8 mouse cellular contexts compared by ENCODE assay signal in the genomic region with DNA sequence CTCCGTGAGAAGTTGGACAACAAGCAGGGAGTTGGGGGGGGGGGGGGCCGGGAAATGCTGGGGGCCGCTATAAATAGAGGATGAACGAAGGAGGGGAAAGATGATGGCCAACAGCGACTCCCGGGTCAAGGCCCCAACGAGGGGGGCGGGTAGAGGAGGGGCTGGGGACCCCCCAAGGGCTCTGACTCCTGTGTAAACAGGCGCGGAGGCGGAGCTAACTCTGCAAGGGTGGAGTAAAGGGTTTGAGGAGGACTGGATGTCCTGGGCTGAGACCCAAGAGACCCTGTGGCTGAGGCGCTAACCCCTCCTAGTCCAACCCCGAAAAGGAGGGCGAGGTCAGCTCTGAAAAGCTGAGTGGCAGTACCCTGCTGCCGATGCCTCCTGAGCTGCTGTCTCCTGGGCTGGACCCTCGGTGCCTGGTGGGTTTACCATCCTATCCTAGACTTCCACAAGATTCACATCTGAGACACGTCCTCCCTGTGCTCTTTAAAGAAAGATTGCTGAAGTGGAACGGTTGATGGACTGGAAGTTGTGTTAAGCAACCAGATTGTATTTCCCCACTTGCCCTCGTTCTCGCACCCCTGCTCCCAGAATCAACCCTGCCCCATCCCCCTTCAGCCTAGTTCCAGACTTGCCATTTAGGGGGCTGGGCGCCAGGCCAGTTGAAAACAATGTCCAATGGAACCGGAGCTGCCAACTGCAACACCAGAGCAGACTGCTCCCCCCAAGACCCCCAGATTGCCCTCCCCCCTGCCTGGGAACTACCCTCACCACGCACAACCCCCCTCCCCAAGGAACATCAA. TPM values are rescaled to one million over a fixed set of nuclear protein-coding genes. Genes with fewer than 3 reads are reported as not detected.
A peak's percentile ranks its signal among the peaks of the same experiment; 100 is the strongest.
DNase-seq lines count a peak whose midpoint lies in the region; ATAC-seq and TF ChIP-seq lines count a peak whose summit lies in the region.

Ndrg2 (minus strand) TSS at position 199 of the 803 bp plus-strand sequence.

- H3K9me3 ChIP-seq in forebrain, embryonic 12.5 days: no peaks in the 10 kb centered on the region
- no peaks in the 10 kb centered on the region for H3K9me3 ChIP-seq in heart, embryonic 14.5 days (ENCODE audit: control insufficient read depth, low read length)
- no peaks in the 10 kb centered on the region for H3K9me3 ChIP-seq in kidney, postnatal 0 days (replicated peaks; ENCODE audit: low read length)
- no peaks in the 10 kb centered on the region for H3K9me3 ChIP-seq in midbrain, embryonic 16.5 days (replicated peaks; ENCODE audit: control insufficient read depth, low read length, poor library complexity, severe bottlenecking)
- no peaks in the 10 kb centered on the region for H3K9me3 ChIP-seq in stomach, postnatal 0 days (ENCODE audit: control insufficient read depth, low read length)

- peaks cover 16% of the 10 kb centered on the region for H3K4me1 ChIP-seq in bone marrow macrophage, adult 2 months (ENCODE audit: control insufficient read depth, insufficient read depth, low read length)
- H3K4me1 ChIP-seq in forebrain, embryonic 12.5 days: peaks cover 27% of the 10 kb centered on the region
- H3K4me1 ChIP-seq in heart, embryonic 14.5 days (ENCODE audit: control insufficient read depth in 2 of 2, insufficient read depth in 2 of 2, low read length in 2 of 2): peaks cover 13 to 24% of the 10 kb centered on the region in 2 experiments
- H3K4me1 ChIP-seq in kidney, postnatal 0 days (replicated peaks; ENCODE audit: insufficient read depth, low read length): 0 out of 2 replicates have a peak, but pooled peaks cover 11% of the 10 kb centered on the region
- peaks cover 7% of the 10 kb centered on the region; the same call in 1 of the 2 replicates for H3K4me1 ChIP-seq in midbrain, embryonic 16.5 days (ENCODE audit: control insufficient read depth, insufficient read depth, low read length)
- peaks cover 4% of the 10 kb centered on the region; the same call in 1 of the 2 replicates for H3K4me1 ChIP-seq in stomach, postnatal 0 days (replicated peaks; ENCODE audit: control insufficient read depth, insufficient read depth)

- H3K27me3 ChIP-seq in forebrain, embryonic 12.5 days: peaks cover 34% of the 10 kb centered on the region
- H3K27me3 ChIP-seq in heart, embryonic 14.5 days (ENCODE audit: control insufficient read depth, insufficient read depth, low read length): no peaks in the 10 kb centered on the region; the same call in 1 of the 2 replicates
- no peaks in the 10 kb centered on the region for H3K27me3 ChIP-seq in kidney, postnatal 0 days (ENCODE audit: insufficient read depth, low read length)
- no peaks in the 10 kb centered on the region for H3K27me3 ChIP-seq in midbrain, embryonic 16.5 days (ENCODE audit: control insufficient read depth, insufficient read depth, low read depth, low read length)
- H3K27me3 ChIP-seq in stomach, postnatal 0 days (ENCODE audit: control insufficient read depth, insufficient read depth, low read length): no peaks in the 10 kb centered on the region

- H3K4me2 ChIP-seq in forebrain, embryonic 12.5 days: peak within 1 kb of the TSS; percentile 99
- H3K4me2 ChIP-seq in heart, embryonic 14.5 days (ENCODE audit: low read length): peak within 1 kb of the TSS; percentile 98
- H3K4me2 ChIP-seq in kidney, postnatal 0 days (ENCODE audit: low read length): peak within 1 kb of the TSS; percentile 100
- peak within 1 kb of the TSS; percentile 97 for H3K4me2 ChIP-seq in midbrain, embryonic 16.5 days (ENCODE audit: low read length)
- H3K4me2 ChIP-seq in stomach, postnatal 0 days (replicated peaks; ENCODE audit: low read depth): peak within 1 kb of the TSS; percentile 96

- peak within 1 kb of the TSS; percentile 68 for H3K9ac ChIP-seq in forebrain, embryonic 12.5 days
- H3K9ac ChIP-seq in heart, embryonic 14.5 days (ENCODE audit: low read length): peak within 1 kb of the TSS; percentile 91
- peak within 1 kb of the TSS; percentile 74 for H3K9ac ChIP-seq in kidney, postnatal 0 days (ENCODE audit: low read depth, low read length)
- H3K9ac ChIP-seq in midbrain, embryonic 16.5 days (ENCODE audit: low read depth, low read length): peak within 1 kb of the TSS; percentile 79
- peak within 1 kb of the TSS; percentile 88 for H3K9ac ChIP-seq in stomach, postnatal 0 days (ENCODE audit: low read length)

- TF ChIP-seq EP300 in stomach, postnatal 0 days (optimal IDR thresholded peaks at IDR 0.05): no peak

- no peak for ATAC-seq in CD4-positive, CD25-positive, alpha-beta regulatory T cell, adult 4 months
- peak; percentile 69 for ATAC-seq in forebrain, embryonic 12.5 days (ENCODE audit: low FRiP score)
- peak; percentile 64 for ATAC-seq in heart, embryonic 14.5 days (ENCODE audit: insufficient number of reproducible peaks, insufficient read depth, low FRiP score, low read depth)
- ATAC-seq in kidney, postnatal 0 days (replicated peaks; ENCODE audit: low FRiP score, low read depth): peak; percentile 70
- ATAC-seq in midbrain, embryonic 16.5 days: peak; percentile 73
- peak; percentile 81 for ATAC-seq in stomach, postnatal 0 days (ENCODE audit: low FRiP score, low TSS enrichment)

- no peak for TF ChIP-seq CTCF in bone marrow macrophage, adult 2 months (IDR thresholded peaks at IDR 0.05; ENCODE audit: low read depth, low read length)
- TF ChIP-seq CTCF in kidney, postnatal 0 days (IDR thresholded peaks at IDR 0.05; ENCODE audit: low read depth): no peak
- no peak for TF ChIP-seq CTCF in stomach, postnatal 0 days (IDR thresholded peaks at IDR 0.05; ENCODE audit: low read depth)

- DNase-seq in kidney, postnatal 0 days (ENCODE audit: low spot score): peak; percentile 72
- DNase-seq in liver: peak; percentile 46
- peak; percentile 76 for DNase-seq in stomach, postnatal 0 days (ENCODE audit: low spot score)

- WGBS in forebrain, embryonic 12.5 days: 2% methylated on average over 22 of the region's 23 CpGs
- 4% methylated on average over 21 of the region's 23 CpGs for WGBS in heart, embryonic 14.5 days
- 1% methylated on average over 22 of the region's 23 CpGs for WGBS in kidney, postnatal 0 days
- under 1% methylated on average over 21 of the region's 23 CpGs for WGBS in midbrain, embryonic 16.5 days
- 2% methylated on average over 22 of the region's 23 CpGs for WGBS in stomach, postnatal 0 days

- no peak for TF ChIP-seq POLR2A in bone marrow macrophage, adult 2 months (IDR thresholded peaks at IDR 0.05; ENCODE audit: borderline replicate concordance, low read depth, low read length)

- no peak within 1 kb of the TSS for H3K27ac ChIP-seq in bone marrow macrophage, adult 2 months (ENCODE audit: insufficient read depth, low read depth, low read length)
- peak within 1 kb of the TSS; percentile 67 for H3K27ac ChIP-seq in forebrain, embryonic 12.5 days
- peak within 1 kb of the TSS; percentile 96 to 97 for H3K27ac ChIP-seq in heart, embryonic 14.5 days (replicated peaks in 1 of 2; ENCODE audit: control insufficient read depth in 1 of 2, insufficient read depth in 1 of 2, low read depth in 2 of 2, low read length in 2 of 2)
- H3K27ac ChIP-seq in kidney, postnatal 0 days: peak within 1 kb of the TSS; percentile 87
- H3K27ac ChIP-seq in midbrain, embryonic 16.5 days (ENCODE audit: low read length): peak within 1 kb of the TSS; percentile 75
- peak within 1 kb of the TSS; percentile 95 for H3K27ac ChIP-seq in stomach, postnatal 0 days (replicated peaks)

- H3K4me3 ChIP-seq in bone marrow macrophage, adult 2 months (ENCODE audit: insufficient read depth, low read length): peak within 1 kb of the TSS; percentile 49
- H3K4me3 ChIP-seq in forebrain, embryonic 12.5 days (replicated peaks): peak within 1 kb of the TSS; percentile 61
- peak within 1 kb of the TSS; percentile 63 to 82 for H3K4me3 ChIP-seq in heart, embryonic 14.5 days (ENCODE audit: control insufficient read depth in 1 of 2, insufficient read depth in 1 of 2, low read depth in 1 of 2, low read length in 2 of 2)
- H3K4me3 ChIP-seq in kidney, postnatal 0 days (replicated peaks; ENCODE audit: low read depth, low read length): peak within 1 kb of the TSS; percentile 62
- H3K4me3 ChIP-seq in midbrain, embryonic 16.5 days (ENCODE audit: low read depth, low read length): peak within 1 kb of the TSS; percentile 67
- H3K4me3 ChIP-seq in stomach, postnatal 0 days (ENCODE audit: low read depth, low read length): peak within 1 kb of the TSS; percentile 62

- H3K36me3 ChIP-seq in forebrain, embryonic 12.5 days (replicated peaks): no peaks in the 10 kb centered on the region
- peaks cover 22% of the 10 kb centered on the region for H3K36me3 ChIP-seq in heart, embryonic 14.5 days (ENCODE audit: control insufficient read depth, insufficient read depth, low read length)
- H3K36me3 ChIP-seq in kidney, postnatal 0 days (ENCODE audit: insufficient read depth, low read length): no peaks in the 10 kb centered on the region
- H3K36me3 ChIP-seq in midbrain, embryonic 16.5 days (ENCODE audit: control insufficient read depth, insufficient read depth, low read length): no peaks in the 10 kb centered on the region; the same call in 1 of the 2 replicates
- peaks cover 5% of the 10 kb centered on the region; the same call in 1 of the 2 replicates for H3K36me3 ChIP-seq in stomach, postnatal 0 days (ENCODE audit: control insufficient read depth, insufficient read depth, low read length)

RNA-seq across cellular contexts. Expression of gene Ndrg2, which starts in this region (rescaled TPM):
- polyA plus RNA-seq in CD4-positive, CD25-positive, alpha-beta regulatory T cell, adult 4 months (2017; shearing (Covaris generic)): 10 to 100 TPM; 25.0 to 38.1 TPM
- 0.91 and 2.5 TPM in 2 replicates for polyA plus RNA-seq in bone marrow macrophage, adult 2 months (2012; ENCODE audit: insufficient read depth, insufficient read length, missing spikeins)
- polyA plus RNA-seq in forebrain, embryonic 12.5 days (2016; fragmentation: Nextera tagmentation; extraction: Ambion mirVana): 34.2 and 41.1 TPM in 2 replicates
- 235 and 269 TPM in 2 replicates for polyA plus RNA-seq in heart, embryonic 14.5 days (2014; fragmentation: Nextera tagmentation; extraction: Ambion mirVana)
- 89.2 and 95.3 TPM in 2 replicates for polyA plus RNA-seq in kidney, postnatal 0 days (2015; fragmentation: Nextera tagmentation; extraction: Ambion mirVana)
- polyA plus RNA-seq in midbrain, embryonic 16.5 days (2015; fragmentation: Nextera tagmentation; extraction: Ambion mirVana): 196 and 269 TPM in 2 replicates
- 71.6 and 79.4 TPM in 2 replicates for polyA plus RNA-seq in stomach, postnatal 0 days (2015; fragmentation: Nextera tagmentation; extraction: Ambion mirVana)
